Mouse (Mus musculus): ENCODE results near the gene Myom1. TPM values are rescaled to one million over a fixed set of nuclear protein-coding genes. Genes with fewer than 3 reads are reported as not detected.

Gene Myom1
- polyA plus RNA-seq, 1 experiment from 2014 or later = 10.9 TPM

DNA sequence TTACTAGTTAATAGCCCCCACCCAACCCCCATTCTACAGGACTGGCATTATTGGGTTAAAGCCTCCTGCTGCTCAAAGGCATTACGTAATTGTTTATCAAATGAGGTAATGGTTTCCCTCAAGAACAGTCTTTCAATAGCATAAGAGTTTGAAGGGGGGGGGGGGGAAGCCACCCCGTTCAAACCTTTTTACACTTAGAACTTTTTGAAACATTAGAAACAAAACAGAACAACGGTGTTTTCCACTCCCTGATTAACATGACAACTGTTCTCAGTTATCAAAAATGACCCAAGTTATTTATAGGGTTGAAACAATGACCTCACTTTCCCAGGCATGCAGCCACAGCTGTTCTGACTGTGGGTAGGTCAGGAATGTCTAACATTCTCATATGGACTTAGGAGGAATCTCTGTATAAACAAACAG lies 9.0 kb upstream of the Myom1 start:
- Histone ChIP-seq H3K9me3 (no peaks in the 10 kb centered on the region), H3K4me3 (no peak overlapping the region), H3K4me1 (peaks cover 66% of the 10 kb centered on the region), H3K27ac (peak overlapping the region; percentile 57), H3K36me3 (peaks cover 29% of the 10 kb centered on the region), H3K4me2 (peak overlapping the region; percentile 16; the same call in 1 of the 2 replicates), H3K9ac (no peak overlapping the region), H3K27me3 (no peaks in the 10 kb centered on the region)
- ATAC-seq (ENCODE audit: borderline replicate concordance, extremely low read depth, low FRiP score, low TSS enrichment) = no peak
- 11% methylated on average over 3 of the region's 3 CpGs for WGBS

GRCm38 (mm10) chr17:70994671-70995070 lies 7.8 kb upstream of the Myom1 start:
- H3K4me3 ChIP-seq = no peak overlapping the region
- H3K4me1 ChIP-seq = peaks cover 64% of the 10 kb centered on the region
- no peak overlapping the region for H3K4me2 ChIP-seq
- no peak overlapping the region for H3K27ac ChIP-seq
- H3K9me3 ChIP-seq = no peaks in the 10 kb centered on the region
- WGBS = 78% methylated on average over 6 of the region's 6 CpGs
- ATAC-seq (ENCODE audit: borderline replicate concordance, extremely low read depth, low FRiP score, low TSS enrichment) = no peak
- no peak overlapping the region for H3K9ac ChIP-seq
- peaks cover 28% of the 10 kb centered on the region for H3K36me3 ChIP-seq
- H3K27me3 ChIP-seq = no peaks in the 10 kb centered on the region

DNA sequence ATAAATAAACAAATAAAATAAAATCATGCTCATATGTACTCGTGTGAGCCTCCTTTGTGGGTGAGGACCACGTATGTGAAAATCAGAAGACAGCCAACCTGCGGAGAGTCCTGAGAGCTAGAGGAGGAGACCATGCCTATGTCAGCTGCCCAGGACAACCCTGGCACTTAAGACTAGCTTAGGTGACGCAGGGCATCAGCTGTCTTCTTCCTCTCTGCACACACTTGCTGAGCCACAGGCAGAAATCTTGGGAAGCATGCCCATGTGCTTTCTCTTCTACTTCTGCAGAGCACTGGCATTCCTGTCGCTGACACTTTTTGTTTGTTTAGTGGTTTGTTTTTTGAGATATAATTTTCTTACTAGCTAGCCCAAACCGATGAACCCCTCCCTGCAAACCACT lies 6.9 kb upstream of the Myom1 start:
- Histone ChIP-seq H3K9me3 (no peaks in the 10 kb centered on the region), H3K27ac (no peak overlapping the region), H3K9ac (no peak overlapping the region), H3K4me3 (no peak overlapping the region), H3K27me3 (no peaks in the 10 kb centered on the region), H3K4me1 (peaks cover 73% of the 10 kb centered on the region), H3K4me2 (no peak overlapping the region), H3K36me3 (peaks cover 28% of the 10 kb centered on the region)
- ATAC-seq (ENCODE audit: borderline replicate concordance, extremely low read depth, low FRiP score, low TSS enrichment) = no peak
- WGBS = 75% methylated on average over 6 of the region's 6 CpGs

- 66% methylated on average over 6 of the region's 6 CpGs for WGBS
- Histone ChIP-seq H3K9me3 (no peaks in the 10 kb centered on the region), H3K4me2 (no peak overlapping the region), H3K27me3 (no peaks in the 10 kb centered on the region), H3K4me3 (no peak overlapping the region), H3K27ac (0 out of 2 replicates have a peak overlapping the region, but pooled peaks have one; percentile 29), H3K9ac (no peak overlapping the region), H3K36me3 (peaks cover 21% of the 10 kb centered on the region), H3K4me1 (peaks cover 58% of the 10 kb centered on the region)
- ATAC-seq (ENCODE audit: borderline replicate concordance, extremely low read depth, low FRiP score, low TSS enrichment) = no peak
These were observed 4.6 kb upstream of the Myom1 start for GRCm38 (mm10) chr17:70997836-70998235.

DNA sequence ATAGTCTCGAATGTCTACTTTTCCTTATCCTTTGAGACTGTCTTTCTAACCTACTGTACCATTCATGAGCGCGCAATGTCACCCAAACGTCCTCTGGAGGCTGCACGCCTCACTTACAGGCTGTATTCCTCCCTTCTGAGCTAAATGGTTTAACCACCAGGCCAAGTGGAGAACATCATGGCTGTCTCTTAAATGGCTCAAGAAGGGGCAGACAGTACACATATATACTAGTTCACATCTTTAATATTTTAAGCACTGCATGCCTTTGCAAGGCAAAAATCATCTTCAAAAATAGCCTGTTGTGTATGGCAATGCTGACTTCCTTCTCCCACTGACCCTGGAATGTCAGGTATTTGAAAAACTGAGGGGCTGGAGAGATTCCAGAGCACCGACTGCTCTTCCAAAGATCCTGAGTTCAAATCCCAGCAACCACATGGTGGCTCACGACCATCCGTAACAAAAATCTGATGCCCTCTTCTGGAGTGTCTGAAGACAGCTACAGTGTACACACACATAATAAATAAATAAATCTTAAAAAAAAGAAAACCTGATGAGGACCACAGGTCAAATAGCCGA lies 3.9 kb upstream of the Myom1 start:
- Histone ChIP-seq H3K27ac (0 out of 2 replicates have a peak overlapping the region, but pooled peaks have one; percentile 29), H3K4me2 (no peak overlapping the region), H3K9ac (no peak overlapping the region), H3K36me3 (peaks cover 19% of the 10 kb centered on the region), H3K9me3 (no peaks in the 10 kb centered on the region), H3K27me3 (no peaks in the 10 kb centered on the region), H3K4me3 (no peak overlapping the region), H3K4me1 (peaks cover 59% of the 10 kb centered on the region)
- no peak for ATAC-seq (ENCODE audit: borderline replicate concordance, extremely low read depth, low FRiP score, low TSS enrichment)
- 67% methylated on average over 9 of the region's 9 CpGs for WGBS

GRCm38 (mm10) chr17:70999187-70999586 lies 3.2 kb upstream of the Myom1 start:
- H3K4me3 ChIP-seq = no peak overlapping the region
- H3K9ac ChIP-seq = no peak overlapping the region
- peaks cover 19% of the 10 kb centered on the region for H3K36me3 ChIP-seq
- WGBS = 31% methylated on average over 5 of the region's 5 CpGs
- H3K27me3 ChIP-seq = no peaks in the 10 kb centered on the region
- peak overlapping the region; percentile 23; the same call in 1 of the 2 replicates for H3K4me2 ChIP-seq
- H3K4me1 ChIP-seq = peaks cover 56% of the 10 kb centered on the region
- H3K9me3 ChIP-seq = no peaks in the 10 kb centered on the region
- 0 out of 2 replicates have a peak overlapping the region, but pooled peaks have one; percentile 39 for H3K27ac ChIP-seq
- ATAC-seq (ENCODE audit: borderline replicate concordance, extremely low read depth, low FRiP score, low TSS enrichment) = no peak

DNA sequence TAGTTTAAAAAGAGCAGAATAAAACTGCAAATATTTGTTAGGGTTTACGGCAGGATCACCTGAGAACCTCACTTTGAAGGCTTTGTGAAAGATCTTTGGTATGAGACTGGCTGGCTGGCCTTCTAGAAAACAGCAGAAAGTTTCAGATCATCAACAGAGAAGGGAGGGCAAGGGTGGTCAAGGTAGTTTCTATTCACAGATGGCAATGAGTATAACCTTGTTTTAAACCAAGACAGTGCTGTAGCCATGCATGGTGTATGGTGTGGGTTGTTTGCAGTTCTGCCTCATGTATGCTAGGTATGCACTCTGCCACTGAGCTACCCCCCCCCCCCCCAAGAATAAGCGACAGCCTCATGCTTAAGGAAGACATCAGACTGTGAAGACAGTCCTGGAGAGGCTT lies 2.2 kb upstream of the Myom1 start:
- H3K4me3 ChIP-seq = peak overlapping the region; percentile 80
- H3K9ac ChIP-seq = peak overlapping the region; percentile 33
- peak overlapping the region; percentile 76 for H3K4me2 ChIP-seq
- H3K27ac ChIP-seq = peak overlapping the region; percentile 12; the same call in 1 of the 2 replicates
- no peaks in the 10 kb centered on the region for H3K27me3 ChIP-seq
- no peaks in the 10 kb centered on the region for H3K9me3 ChIP-seq
- H3K4me1 ChIP-seq = peaks cover 49% of the 10 kb centered on the region
- peaks cover 12% of the 10 kb centered on the region for H3K36me3 ChIP-seq
- 30% methylated on average over 2 of the region's 2 CpGs for WGBS
- no peak for ATAC-seq (ENCODE audit: borderline replicate concordance, extremely low read depth, low FRiP score, low TSS enrichment)

GRCm38 (mm10) chr17:71001067-71001466 lies 1.4 kb upstream of the Myom1 start:
- peak overlapping the region; percentile 76 for H3K4me2 ChIP-seq
- peak overlapping the region; percentile 94 for H3K9ac ChIP-seq
- peaks cover 46% of the 10 kb centered on the region for H3K4me1 ChIP-seq
- peak overlapping the region; percentile 100 for H3K27ac ChIP-seq
- ATAC-seq (ENCODE audit: borderline replicate concordance, extremely low read depth, low FRiP score, low TSS enrichment) = no peak
- no peaks in the 10 kb centered on the region for H3K27me3 ChIP-seq
- no peaks in the 10 kb centered on the region for H3K9me3 ChIP-seq
- WGBS = 5% methylated on average over 6 of the region's 6 CpGs
- peaks cover 4% of the 10 kb centered on the region for H3K36me3 ChIP-seq
- peak overlapping the region; percentile 80 for H3K4me3 ChIP-seq

- no peaks in the 10 kb centered on the region for H3K36me3 ChIP-seq
- H3K27ac ChIP-seq = peak overlapping the region; percentile 100
- peaks cover 46% of the 10 kb centered on the region for H3K4me1 ChIP-seq
- H3K4me3 ChIP-seq = peak overlapping the region; percentile 80
- H3K4me2 ChIP-seq = peak overlapping the region; percentile 76
- H3K27me3 ChIP-seq = no peaks in the 10 kb centered on the region
- H3K9me3 ChIP-seq = no peaks in the 10 kb centered on the region
- under 1% methylated on average over 40 of the region's 43 CpGs for WGBS
- peak; percentile 74 for ATAC-seq (ENCODE audit: borderline replicate concordance, extremely low read depth, low FRiP score, low TSS enrichment)
- H3K9ac ChIP-seq = peak overlapping the region; percentile 94
These were observed 743 bp upstream of the Myom1 start for GRCm38 (mm10) chr17:71001699-71002080.

DNA sequence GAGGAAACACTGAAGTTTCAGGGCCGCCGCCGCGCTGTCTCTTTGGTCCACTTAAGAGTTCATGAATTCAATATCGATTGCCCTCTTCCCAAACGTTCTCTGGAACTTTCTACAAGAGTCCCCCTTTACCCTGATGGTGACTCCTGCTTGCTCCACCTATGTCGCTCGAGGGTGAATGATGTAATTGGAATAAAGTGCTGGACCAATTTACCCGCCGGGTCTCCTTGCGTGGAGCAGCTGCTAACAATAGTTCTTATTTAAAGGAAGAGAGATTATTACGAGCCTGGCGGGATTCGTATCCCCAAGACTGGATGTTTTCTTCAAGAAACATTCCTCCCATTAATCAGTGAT lies 286 bp downstream of the Myom1 start, which contains the start of gene Myl12a:
Myl12a (minus strand) TSS at position 135 of the 351 bp plus-strand sequence.
- Histone ChIP-seq H3K36me3 (no peaks in the 10 kb centered on the region), H3K27ac (peak within 1 kb of the TSS; percentile 100), H3K9me3 (no peaks in the 10 kb centered on the region), H3K4me1 (peaks cover 41% of the 10 kb centered on the region), H3K27me3 (no peaks in the 10 kb centered on the region), H3K4me3 (peak within 1 kb of the TSS; percentile 80), H3K9ac (peak within 1 kb of the TSS; percentile 94), H3K4me2 (peak within 1 kb of the TSS; percentile 76)
- 3% methylated on average over 14 of the region's 14 CpGs for WGBS
- peak; percentile 37 for ATAC-seq (ENCODE audit: borderline replicate concordance, extremely low read depth, low FRiP score, low TSS enrichment)

DNA sequence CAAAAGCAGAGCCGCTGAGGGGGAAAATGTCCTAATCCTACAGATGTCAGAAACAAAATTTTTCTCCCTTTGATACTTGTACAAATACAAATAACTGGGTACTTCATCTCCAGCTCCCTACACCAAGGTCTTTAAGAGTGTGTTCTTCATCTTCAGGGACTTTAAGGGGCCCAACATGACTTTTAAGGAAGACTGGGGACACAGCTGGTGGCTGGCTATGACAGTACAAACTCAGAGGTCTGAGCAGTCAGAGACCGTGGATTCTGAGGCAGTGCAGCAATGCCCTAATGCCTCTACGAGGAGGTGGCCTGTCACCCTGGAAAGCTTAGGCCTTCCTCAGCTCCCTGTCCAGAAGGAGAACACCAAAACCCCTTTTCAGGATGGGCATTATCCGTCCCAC lies 679 bp downstream of the Myom1 start:
- Histone ChIP-seq H3K27ac (peak overlapping the region; percentile 100), H3K4me3 (peak overlapping the region; percentile 80), H3K4me1 (peaks cover 37% of the 10 kb centered on the region), H3K9ac (peak overlapping the region; percentile 41), H3K27me3 (no peaks in the 10 kb centered on the region), H3K4me2 (peak overlapping the region; percentile 76), H3K36me3 (no peaks in the 10 kb centered on the region), H3K9me3 (no peaks in the 10 kb centered on the region)
- 47% methylated on average over 4 of the region's 4 CpGs for WGBS
- ATAC-seq (ENCODE audit: borderline replicate concordance, extremely low read depth, low FRiP score, low TSS enrichment) = no peak

GRCm38 (mm10) chr17:71003721-71004120 lies 1.3 kb downstream of the Myom1 start:
- no peaks in the 10 kb centered on the region for H3K27me3 ChIP-seq
- no peaks in the 10 kb centered on the region for H3K9me3 ChIP-seq
- WGBS = 76% methylated on average over 2 of the region's 2 CpGs
- H3K4me1 ChIP-seq = peaks cover 31% of the 10 kb centered on the region
- H3K27ac ChIP-seq = peak overlapping the region; percentile 100; the same call in 1 of the 2 replicates
- H3K4me2 ChIP-seq = no peak overlapping the region
- no peak for ATAC-seq (ENCODE audit: borderline replicate concordance, extremely low read depth, low FRiP score, low TSS enrichment)
- H3K4me3 ChIP-seq = no peak overlapping the region
- H3K9ac ChIP-seq = no peak overlapping the region
- no peaks in the 10 kb centered on the region for H3K36me3 ChIP-seq
